Mouse (Mus musculus) testis, adult 2 months (tissue): Measurements from ENCODE around the gene Zfp367.

Experiments used
- CTCF ChIP-seq: fragments of 200-500 bp; IDR thresholded peaks from 2 replicates; pipeline ENCODE4 v1.5.1; 2012; ENCODE audit warnings: low read depth, mild to moderate bottlenecking, inconsistent platforms, low read length, moderate library complexity; ENCODE audit not compliant: control insufficient read depth, insufficient read depth, insufficient replicate concordance
- POLR2A ChIP-seq: fragments of 200-500 bp; IDR thresholded peaks from 2 replicates; pipeline ENCODE4 v1.6.1; 2012; ENCODE audit warnings: low read depth, mild to moderate bottlenecking, inconsistent platforms, low read length, moderate library complexity; ENCODE audit not compliant: control insufficient read depth

DNA sequence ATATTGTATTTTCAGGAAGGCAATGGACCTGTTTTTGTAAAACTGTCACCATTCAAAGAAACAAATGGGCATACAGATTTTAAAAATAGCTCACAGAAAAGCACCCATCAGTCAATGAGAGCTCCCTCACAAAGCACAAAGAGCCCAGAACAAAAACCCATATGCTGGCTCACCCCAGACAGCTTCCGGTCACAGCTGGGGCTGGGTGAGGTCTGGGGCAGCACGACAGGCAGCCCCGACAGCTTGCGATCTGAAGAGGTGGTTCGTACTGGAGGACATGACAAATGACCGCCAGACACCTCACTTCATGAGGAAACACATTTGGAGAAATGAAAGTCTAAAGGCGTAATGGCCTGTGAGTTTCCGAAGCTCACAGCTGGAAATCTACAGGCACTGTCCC lies 45.5 kb downstream of the Zfp367 start:
- TF ChIP-seq POLR2A (no peak), CTCF (no peak)
